Mouse (Mus musculus): ENCODE measurements around the gene Rarg.

GRCm38 (mm10) chr15:102231748-102232147 lies 25.6 kb downstream of the Rarg start, which contains the start of gene Itgb7:
- TF ChIP-seq CTCF (IDR thresholded peaks at IDR 0.05; ENCODE audit: control insufficient read depth, insufficient read depth, insufficient replicate concordance, low read depth, low read length) (no peak), POLR2A (IDR thresholded peaks at IDR 0.05; ENCODE audit: control insufficient read depth, low read depth, low read length) (no peak)

All from testis, adult 2 months (tissue).